Mouse (Mus musculus) brain, embryonic 14.5 days (tissue): Measurements from ENCODE around the gene Pdss2.

Source experiments
- CTCF ChIP-seq: fragments of 200-500 bp; IDR thresholded peaks from 2 replicates; pipeline ENCODE4 v1.5.1; 2012; ENCODE audit warnings: inconsistent platforms, mild to moderate bottlenecking, moderate library complexity, borderline replicate concordance; ENCODE audit not compliant: insufficient read depth, insufficient read length; ENCODE audit errors: extremely low read depth
- POLR2A ChIP-seq: fragments of 200-500 bp; IDR thresholded peaks from 2 replicates; pipeline ENCODE4 v1.6.1; 2012; ENCODE audit warnings: mild to moderate bottlenecking, inconsistent platforms, borderline replicate concordance; ENCODE audit not compliant: poor library complexity, insufficient read depth, insufficient read length, severe bottlenecking; ENCODE audit errors: extremely low read depth

GRCm38 (mm10) chr10:43223391-43223790, 2.1 kb downstream of the Pdss2 start:
- TF ChIP-seq CTCF (no peak), POLR2A (no peak)
